In the genomic region with DNA sequence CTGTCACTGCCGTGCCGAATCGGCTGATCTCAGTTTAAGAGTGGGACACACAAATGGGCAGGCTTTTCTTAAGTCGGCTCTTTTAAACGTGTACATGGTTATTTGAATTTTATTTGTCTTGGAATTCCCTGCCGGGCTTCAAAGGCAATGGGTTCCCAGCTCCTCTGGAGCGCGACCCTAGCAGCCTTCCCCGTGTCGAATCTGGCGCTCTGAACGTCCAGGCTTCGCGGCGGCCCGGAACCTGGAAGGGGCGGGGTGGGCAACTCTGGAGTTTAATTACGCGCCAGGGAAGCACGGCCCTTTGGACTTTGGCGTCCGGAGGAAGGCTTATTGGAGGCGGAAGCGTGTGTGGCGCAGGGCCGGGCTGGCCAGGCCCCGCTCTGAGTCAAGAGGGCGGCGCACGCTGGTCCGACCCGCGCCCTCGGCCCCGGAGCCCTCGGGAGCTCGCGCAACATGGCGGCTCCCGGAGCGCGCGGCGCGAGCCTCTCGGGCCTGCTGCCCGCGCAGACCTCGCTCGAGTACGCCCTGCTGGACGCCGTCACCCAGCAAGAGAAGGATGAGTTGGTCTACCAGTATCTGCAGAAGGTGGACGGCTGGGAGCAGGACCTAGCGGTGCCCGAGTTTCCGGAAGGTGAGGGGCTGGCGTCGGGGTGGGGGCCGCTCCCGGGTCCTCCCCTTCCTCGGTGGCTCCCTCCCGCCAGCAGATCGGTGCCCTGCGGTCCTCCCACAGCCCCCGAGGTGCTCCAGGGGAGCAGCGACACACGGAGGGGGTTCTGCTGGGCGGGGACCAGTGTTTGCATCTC, we compare ENCODE assay signal across 8 mouse cellular contexts. TPM values are rescaled to one million over a fixed set of nuclear protein-coding genes. Genes with fewer than 3 reads are reported as not detected.
A peak's percentile ranks its signal among the peaks of the same experiment; 100 is the strongest.
DNase-seq lines count a peak whose midpoint lies in the region; ATAC-seq lines count a peak whose summit lies in the region.

A gene (plus strand): TSS at position 32 of the 803 bp plus-strand sequence.

- peaks cover 18% of the 10 kb centered on the region for H3K4me1 ChIP-seq in hindbrain, embryonic 14.5 days (replicated peaks; ENCODE audit: control insufficient read depth, insufficient read depth, low read length)

- DNase-seq in ZHBTc4 (ENCODE audit: low read depth, low spot score) = peak; percentile 93
- peak; percentile 55 to 73 for DNase-seq in cerebellum, postnatal 4 days (ENCODE audit: low spot score in 2 of 2)
- DNase-seq in frontal cortex, postnatal 36 days (ENCODE audit: low spot score in 2 of 2) = peak; percentile 76 to 83
- DNase-seq in hindbrain, embryonic 14.5 days (ENCODE audit: low spot score) = peak; percentile 82
- DNase-seq in layer of hippocampus, postnatal 36 days = peak; percentile 79 to 82
- peak; percentile 91 to 94 for DNase-seq in lung, postnatal 4 days
- peak; percentile 94 for DNase-seq in retina, postnatal 1 day
- peak; percentile 85 for DNase-seq in thymus, postnatal 4 days

- no peaks in the 10 kb centered on the region for H3K9me3 ChIP-seq in hindbrain, embryonic 14.5 days (ENCODE audit: control insufficient read depth, low read length)

- peak within 1 kb of the TSS; percentile 71 for H3K4me2 ChIP-seq in hindbrain, embryonic 14.5 days (replicated peaks)

- ATAC-seq in hindbrain, embryonic 14.5 days (ENCODE audit: low FRiP score) = peak; percentile 86

- peak within 1 kb of the TSS; percentile 81 for H3K4me3 ChIP-seq in hindbrain, embryonic 14.5 days (replicated peaks; ENCODE audit: low read length)

- peak within 1 kb of the TSS; percentile 90 for H3K9ac ChIP-seq in hindbrain, embryonic 14.5 days

- peaks cover 25% of the 10 kb centered on the region for H3K36me3 ChIP-seq in hindbrain, embryonic 14.5 days (replicated peaks; ENCODE audit: control insufficient read depth, insufficient read depth)

- H3K27me3 ChIP-seq in hindbrain, embryonic 14.5 days (ENCODE audit: control insufficient read depth, insufficient read depth, low read length) = no peaks in the 10 kb centered on the region

- under 1% methylated on average over 63 of the region's 69 CpGs for WGBS in hindbrain, embryonic 14.5 days

- H3K27ac ChIP-seq in hindbrain, embryonic 14.5 days = peak within 1 kb of the TSS; percentile 94

RNA-seq across cellular contexts. Expression of the gene that starts here (rescaled TPM):
- polyA plus RNA-seq in hindbrain, embryonic 14.5 days (2014; fragmentation: Nextera tagmentation; extraction: Ambion mirVana) = 8.9 and 9.5 TPM in 2 replicates
- 10 to 100 TPM; 11.5 to 13.4 TPM for total RNA-seq in layer of hippocampus, postnatal 36 days (2021)

Comparison
In these comparisons a context has a peak if more than half of its experiments do, and no peak if none do; other contexts are left out.
1. Peak in every context shown above with its lines: DNase-seq, ATAC-seq, H3K4me3 ChIP-seq and H3K27ac ChIP-seq.